Mouse (Mus musculus): ENCODE measurements around the gene Chrna3. TPM values are rescaled to one million over a fixed set of nuclear protein-coding genes. Genes with fewer than 3 reads are reported as not detected.
A peak's percentile ranks its signal among the peaks of the same experiment; 100 is the strongest.

Chrna3 gene
- total RNA-seq, 2 experiments from 2014 or later, result not detected

GRCm38 (mm10) chr9:55031435-55032167 is 5.2 kb upstream of the Chrna3 start:
- DNase-seq, result no peak
- Histone ChIP-seq H3K27ac (no peak overlapping the region), H3K4me3 (no peak overlapping the region)
- TF ChIP-seq CTCF (IDR thresholded peaks at IDR 0.05), result no peak
- intact Hi-C loops (cut with DNase I), result no loop called here

DNA sequence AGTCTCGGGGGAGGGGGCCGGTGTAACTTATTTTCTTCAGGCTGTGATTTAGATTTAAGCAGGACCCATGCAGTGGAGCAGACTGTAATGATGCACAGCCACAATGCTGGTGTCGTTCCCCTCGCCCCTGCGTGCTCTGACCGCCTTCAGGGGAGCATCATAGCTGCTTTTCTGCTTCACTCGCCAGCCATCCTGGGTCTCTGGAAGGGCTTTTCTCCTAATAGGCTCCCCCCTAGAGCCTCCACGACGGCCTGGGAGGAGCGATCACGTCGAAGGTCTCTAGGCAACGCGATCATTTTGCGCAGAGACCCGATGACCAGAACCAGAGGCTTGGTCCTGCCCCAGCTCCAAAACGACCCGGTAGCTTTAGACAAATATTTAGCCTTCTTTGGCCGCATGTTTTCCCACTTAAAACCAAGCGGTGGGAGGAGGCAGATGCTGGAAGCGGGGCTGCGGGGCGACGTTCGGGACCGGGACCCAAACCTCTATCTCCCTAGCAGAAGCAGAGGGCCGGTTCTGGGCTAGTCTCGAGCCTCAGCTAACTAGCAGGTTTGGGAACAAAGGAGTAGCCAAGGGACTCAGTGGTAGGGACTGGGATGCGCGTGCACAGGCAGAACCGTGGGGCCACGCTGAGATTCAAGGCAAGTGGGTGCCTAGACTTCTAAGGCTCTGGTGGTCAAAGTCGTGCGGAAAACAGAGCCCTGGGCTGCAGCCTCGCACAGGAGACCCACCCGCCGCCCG is 658 bp downstream of the Chrna3 start:
- intact Hi-C loops (cut with DNase I), result loop anchor here (2.0 kb wide), 1 partner anchor 285 kb away; no protein-coding TSS in a partner anchor
- no peak overlapping the region for H3K27ac ChIP-seq
- no peak for TF ChIP-seq CTCF (IDR thresholded peaks at IDR 0.05)
- no peak for DNase-seq
- no peak overlapping the region for H3K4me3 ChIP-seq

GRCm38 (mm10) chr9:55023902-55024583 is 2.3 kb downstream of the Chrna3 start:
- intact Hi-C loops (cut with DNase I), result loop anchor here (1.0 to 2.0 kb wide), 2 partner anchors 86 to 287 kb away; no protein-coding TSS in a partner anchor
- peak; percentile 85 for DNase-seq
- Histone ChIP-seq H3K4me3 (no peak overlapping the region), H3K27ac (no peak overlapping the region)
- TF ChIP-seq CTCF (IDR thresholded peaks at IDR 0.05), result peak; percentile 82

DNA sequence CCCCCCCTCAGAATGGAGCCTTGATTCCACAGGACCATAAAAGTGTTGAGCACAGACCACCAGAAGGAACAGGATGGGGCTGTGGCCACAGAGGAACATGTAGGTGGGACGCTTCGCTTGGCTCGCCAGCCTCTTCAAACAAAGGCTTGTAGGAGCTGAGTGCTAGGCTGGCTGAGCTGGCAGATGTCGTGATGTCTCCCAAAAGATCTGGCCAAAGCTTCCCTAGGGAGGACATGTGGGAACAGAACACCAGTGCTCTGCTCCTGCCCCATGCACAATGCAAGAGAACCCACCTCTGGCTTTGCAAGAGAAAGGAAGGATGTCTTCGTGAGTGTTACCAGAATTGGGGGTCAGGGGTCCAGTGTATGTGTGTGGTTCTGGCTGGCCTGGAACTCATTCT is 3.0 kb downstream of the Chrna3 start:
- H3K27ac ChIP-seq, result no peak overlapping the region
- no peak for DNase-seq
- no peak for TF ChIP-seq CTCF (IDR thresholded peaks at IDR 0.05)
- H3K4me3 ChIP-seq, result no peak overlapping the region
- intact Hi-C loops (cut with DNase I), result no loop called here

DNA sequence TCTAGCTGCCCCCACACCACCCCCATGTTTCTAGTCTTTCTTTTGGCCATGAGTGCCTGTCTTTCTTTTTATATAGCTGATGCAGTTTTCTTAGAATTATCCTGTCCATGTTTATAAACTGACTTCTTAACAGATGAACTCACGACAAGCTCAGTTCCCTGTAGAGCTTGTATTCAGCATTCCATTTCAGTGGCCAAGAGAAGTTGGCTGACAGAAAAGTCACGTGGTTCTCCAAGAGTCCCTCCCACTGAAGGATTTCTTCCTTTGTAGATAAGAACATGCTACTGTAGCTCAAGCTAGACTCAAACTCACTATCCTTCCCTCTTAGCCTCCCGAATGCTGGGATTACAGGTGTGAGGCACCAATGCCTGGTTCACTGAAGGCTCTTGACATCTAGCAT is 9.4 kb downstream of the Chrna3 start:
- H3K27ac ChIP-seq, result no peak overlapping the region
- DNase-seq, result no peak
- intact Hi-C loops (cut with DNase I), result no loop called here
- TF ChIP-seq CTCF (IDR thresholded peaks at IDR 0.05), result no peak
- H3K4me3 ChIP-seq, result no peak overlapping the region

- Histone ChIP-seq H3K27ac (no peak overlapping the region), H3K4me3 (no peak overlapping the region)
- TF ChIP-seq CTCF (IDR thresholded peaks at IDR 0.05), result no peak
- intact Hi-C loops (cut with DNase I), result no loop called here
- DNase-seq, result no peak
Observed at GRCm38 (mm10) chr9:55010588-55011350, 15.6 kb downstream of the Chrna3 start.

- no peak for DNase-seq
- TF ChIP-seq CTCF (IDR thresholded peaks at IDR 0.05), result no peak
- Histone ChIP-seq H3K27ac (no peak overlapping the region), H3K4me3 (no peak overlapping the region)
- intact Hi-C loops (cut with DNase I), result no loop called here
Observed at GRCm38 (mm10) chr9:55009692-55010091, 16.7 kb downstream of the Chrna3 start.

DNA sequence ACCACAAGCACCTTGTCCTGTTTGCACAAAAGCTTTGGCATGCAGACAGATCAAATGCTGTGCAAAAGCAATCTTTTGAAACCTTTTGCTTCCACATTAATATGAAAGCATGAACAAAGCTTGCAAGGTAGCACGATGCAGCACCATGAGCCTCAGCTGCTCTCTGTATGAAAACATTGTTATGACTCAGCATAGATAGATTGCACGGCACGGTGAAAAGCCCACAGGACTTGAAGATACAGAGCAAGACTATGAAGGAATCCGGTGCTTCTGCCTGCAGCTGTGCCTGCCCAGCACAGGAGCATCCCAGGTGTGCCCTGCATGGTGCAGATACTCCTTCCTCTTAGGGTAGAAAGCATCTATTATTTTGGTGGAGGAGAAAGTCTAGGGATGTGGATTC is 22.8 kb downstream of the Chrna3 start:
- Histone ChIP-seq H3K27ac (no peak overlapping the region), H3K4me3 (no peak overlapping the region)
- no peak for DNase-seq
- intact Hi-C loops (cut with DNase I), result no loop called here
- no peak for TF ChIP-seq CTCF (IDR thresholded peaks at IDR 0.05)

- no peak for TF ChIP-seq CTCF (IDR thresholded peaks at IDR 0.05)
- no peak overlapping the region for H3K4me3 ChIP-seq
- intact Hi-C loops (cut with DNase I), result no loop called here
- no peak for DNase-seq
- H3K27ac ChIP-seq, result no peak overlapping the region
Observed at GRCm38 (mm10) chr9:54995645-54996044, 30.7 kb downstream of the Chrna3 start.

DNA sequence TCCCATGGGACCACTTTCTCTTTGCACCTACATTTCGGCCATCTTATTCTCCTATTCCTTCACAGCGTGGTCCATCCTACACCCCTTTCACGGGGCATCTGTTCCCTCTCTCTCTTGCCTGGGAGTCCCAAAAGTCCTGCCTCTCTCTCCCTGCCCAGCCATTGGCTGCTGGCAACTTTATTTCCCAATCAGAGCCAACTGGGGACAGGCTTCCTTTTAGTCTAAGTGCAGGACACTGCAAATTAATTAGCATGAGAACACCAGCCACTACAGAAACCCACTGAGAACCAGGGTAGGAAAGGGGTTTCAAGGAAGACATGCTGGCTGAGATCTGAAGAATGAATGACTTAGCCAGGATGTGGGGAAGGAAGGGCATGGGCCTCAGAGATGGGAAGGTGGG is 32.0 kb downstream of the Chrna3 start:
- no peak for DNase-seq
- intact Hi-C loops (cut with DNase I), result no loop called here
- no peak overlapping the region for H3K4me3 ChIP-seq
- TF ChIP-seq CTCF (IDR thresholded peaks at IDR 0.05), result no peak
- H3K27ac ChIP-seq, result no peak overlapping the region

DNA sequence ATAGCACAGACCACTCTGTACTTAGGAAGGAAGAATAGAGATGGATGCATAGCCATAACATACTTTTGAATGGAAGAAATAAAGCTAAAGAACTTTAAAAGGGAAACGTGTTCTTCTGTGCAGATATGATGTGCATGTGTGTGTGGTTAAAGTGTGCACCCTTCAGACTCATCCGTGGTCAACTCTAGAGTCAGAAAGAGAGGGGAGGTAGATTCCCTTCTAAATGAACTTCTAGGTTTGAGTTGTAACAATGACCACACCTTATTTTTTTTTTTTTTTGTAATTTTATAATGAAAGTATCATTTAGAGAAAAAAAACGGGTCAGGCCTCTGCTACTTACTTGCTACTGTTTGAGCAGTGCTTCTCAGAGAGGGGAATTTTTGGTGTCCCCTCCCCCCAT is 36.0 kb downstream of the Chrna3 start:
- no peak for DNase-seq
- no peak overlapping the region for H3K27ac ChIP-seq
- no peak for TF ChIP-seq CTCF (IDR thresholded peaks at IDR 0.05)
- no peak overlapping the region for H3K4me3 ChIP-seq
- intact Hi-C loops (cut with DNase I), result no loop called here

DNA sequence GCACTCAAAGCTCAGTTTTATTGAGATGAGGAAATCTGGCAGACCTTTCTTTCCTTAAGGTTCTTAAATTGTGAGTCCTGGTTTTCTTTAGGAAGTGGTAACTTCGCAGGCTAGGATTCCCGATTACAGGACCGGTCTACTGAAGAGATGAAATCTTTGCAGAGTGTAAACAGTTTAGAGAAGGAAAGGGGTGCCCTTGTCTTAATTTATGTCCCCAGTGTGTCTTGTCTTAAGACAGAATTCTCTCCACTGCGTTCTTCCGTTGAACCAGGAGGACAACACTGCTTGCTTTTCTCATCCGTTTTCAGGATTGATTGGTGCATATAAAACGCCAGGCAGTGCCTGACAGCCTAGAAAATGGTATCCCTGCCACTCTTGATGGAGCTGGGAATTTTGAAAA is 44.0 kb downstream of the Chrna3 start:
- Histone ChIP-seq H3K4me3 (no peak overlapping the region), H3K27ac (no peak overlapping the region)
- TF ChIP-seq CTCF (IDR thresholded peaks at IDR 0.05), result no peak
- intact Hi-C loops (cut with DNase I), result no loop called here
- DNase-seq, result no peak
